Mouse (Mus musculus): Measurements from ENCODE around the gene Them4.

GRCm38 (mm10) chr3:94363291-94364153 lies 53.6 kb downstream of the Them4 start:
- TF ChIP-seq CTCF (IDR thresholded peaks at IDR 0.05; ENCODE audit: insufficient read depth, low read depth, low read length) (no peak), POLR2A (IDR thresholded peaks at IDR 0.05; ENCODE audit: insufficient read depth, low read depth, low read length) (no peak)

Measured in olfactory bulb, adult 2 months (tissue).